Mouse (Mus musculus) adrenal gland, postnatal 25 days (tissue): ENCODE results near the gene Arhgap8. TPM values are rescaled to one million over a fixed set of nuclear protein-coding genes. Genes with fewer than 3 reads are reported as not detected.
"Not testable (repeated sequence)": the region's sequence is repeated elsewhere in the genome, so short reads cannot be mapped to it uniquely, and the experiment has no call there.

Experiments used
- DNase-seq: peaks from one replicate; pipeline ENCODE4 v3.0.0; 2021; ENCODE audit warnings: mixed read lengths
- total RNA-seq: library from RNA; stranded (reverse); gene quantifications from 2 replicates; pipeline ENCODE4 v1.2.3, GENCODE M21; 2021

Gene Arhgap8
- total RNA-seq, 1 experiment from 2014 or later, result 0.76 TPM

DNA sequence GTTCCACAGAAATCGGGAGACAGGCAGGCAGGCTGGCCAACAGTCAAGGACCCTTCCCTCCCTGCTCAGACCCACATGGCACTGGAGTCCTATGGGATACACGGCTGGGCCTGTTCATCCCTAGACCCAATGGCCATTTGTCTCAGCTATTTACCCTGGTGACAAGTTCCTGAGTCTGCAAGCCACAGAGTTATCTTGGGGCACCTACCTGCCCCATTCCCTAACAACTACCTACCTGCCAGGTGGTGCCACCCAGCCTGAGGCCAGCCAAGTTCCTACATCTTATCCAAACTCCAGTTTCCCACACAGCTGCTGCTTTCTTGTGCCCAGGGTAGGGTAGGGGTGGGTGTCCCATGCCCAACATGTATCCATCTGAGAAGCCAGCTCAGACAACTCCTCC, 21.7 kb upstream of the Arhgap8 start:
- DNase-seq, result no peak

DNA sequence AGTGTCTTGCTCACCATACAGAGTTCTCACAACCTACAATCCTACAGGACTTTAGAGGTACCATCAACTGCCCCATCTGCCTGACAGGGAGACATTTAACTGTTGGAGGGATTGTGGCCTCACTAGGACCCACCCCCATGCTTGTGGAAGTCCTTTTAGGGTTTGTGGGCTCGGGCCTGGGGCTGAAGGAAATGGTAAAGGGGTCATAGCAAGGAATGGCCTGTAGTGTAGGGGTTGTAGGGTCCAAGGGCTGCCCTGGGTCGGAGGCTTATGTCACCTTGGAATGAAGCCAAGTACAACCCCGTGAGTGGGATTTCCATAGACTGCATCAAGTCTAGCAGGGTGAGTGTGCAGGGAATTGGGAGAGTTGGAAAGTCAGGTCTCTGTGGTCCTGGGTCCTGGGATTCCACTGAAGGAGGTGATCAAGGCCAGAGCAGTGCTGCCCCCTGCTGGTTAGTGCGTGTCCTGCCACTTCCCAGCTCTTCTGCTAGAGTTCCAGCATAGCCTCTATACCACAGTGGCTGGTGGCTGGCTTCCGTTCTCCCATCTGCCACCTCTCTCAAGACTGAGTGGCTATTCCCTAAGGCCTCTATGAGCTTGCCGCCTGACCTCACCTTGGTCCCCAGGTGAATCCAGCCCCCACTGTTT, 19.6 kb upstream of the Arhgap8 start:
- DNase-seq, result peak; percentile 66

DNA sequence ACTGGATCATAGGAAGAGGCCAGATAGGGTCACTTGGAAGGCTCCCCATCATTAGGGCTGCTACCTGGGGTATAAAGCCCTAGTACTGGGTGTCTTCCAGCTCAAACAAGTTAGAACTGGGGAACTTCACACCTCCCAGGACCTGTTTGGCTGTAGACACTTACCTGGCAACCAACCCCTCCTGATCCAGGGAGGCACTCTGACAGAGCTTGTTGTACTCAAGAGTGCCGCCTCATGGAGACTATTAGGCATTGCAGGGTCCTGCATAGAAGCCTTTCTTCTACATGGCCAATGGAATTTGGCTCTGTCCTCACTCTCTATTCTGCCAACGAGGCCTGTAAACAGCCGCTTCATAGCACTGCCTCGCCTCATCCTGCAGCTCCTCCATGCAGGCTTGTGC, 17.9 kb upstream of the Arhgap8 start:
- peak; percentile 32 for DNase-seq

DNA sequence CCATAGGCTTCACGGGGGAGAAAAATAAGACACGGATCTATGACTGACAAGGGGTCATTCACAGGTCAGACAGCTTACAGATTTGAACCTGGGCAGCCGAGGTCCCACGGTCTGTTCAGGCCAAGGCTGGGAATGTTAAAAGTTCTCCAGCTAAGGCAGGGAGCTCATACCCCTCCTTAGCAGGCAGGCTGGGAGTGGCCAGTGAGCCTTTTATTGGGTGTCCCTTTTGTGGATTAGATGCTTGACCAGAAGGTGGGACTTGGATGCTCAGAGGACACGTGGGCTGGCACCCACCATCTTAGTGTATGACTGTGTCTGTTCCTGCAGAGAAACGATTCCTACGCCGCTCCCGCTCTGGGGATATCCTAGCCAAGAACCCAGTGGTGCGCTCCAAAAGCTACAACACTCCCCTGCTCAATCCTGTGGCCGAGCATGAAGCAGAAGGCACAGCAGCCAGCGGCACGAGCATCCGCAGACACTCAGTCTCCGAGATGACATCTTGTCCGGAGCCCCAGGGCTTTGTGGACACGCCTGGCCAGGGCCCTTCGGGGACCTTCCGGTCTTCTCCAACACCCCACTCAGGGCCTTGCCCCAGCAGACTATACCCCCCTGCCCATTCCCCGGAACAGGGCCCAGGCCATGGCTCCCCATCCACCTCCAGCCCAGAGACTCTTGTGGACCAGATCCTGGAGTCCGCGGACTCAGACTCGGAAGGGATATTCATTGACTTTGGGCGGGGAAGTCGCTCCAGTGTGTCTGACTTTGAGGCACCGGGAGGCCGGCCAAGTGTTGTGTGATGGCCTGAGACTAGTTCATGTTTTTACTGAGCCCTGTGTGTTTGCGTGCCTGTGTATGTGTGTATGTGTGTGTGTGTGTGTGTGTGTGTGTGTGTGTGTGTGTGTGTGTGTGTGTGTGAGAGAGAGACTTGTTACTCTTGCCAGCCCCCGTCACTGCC, 17.2 kb upstream of the Arhgap8 start:
- DNase-seq, result no peak

DNA sequence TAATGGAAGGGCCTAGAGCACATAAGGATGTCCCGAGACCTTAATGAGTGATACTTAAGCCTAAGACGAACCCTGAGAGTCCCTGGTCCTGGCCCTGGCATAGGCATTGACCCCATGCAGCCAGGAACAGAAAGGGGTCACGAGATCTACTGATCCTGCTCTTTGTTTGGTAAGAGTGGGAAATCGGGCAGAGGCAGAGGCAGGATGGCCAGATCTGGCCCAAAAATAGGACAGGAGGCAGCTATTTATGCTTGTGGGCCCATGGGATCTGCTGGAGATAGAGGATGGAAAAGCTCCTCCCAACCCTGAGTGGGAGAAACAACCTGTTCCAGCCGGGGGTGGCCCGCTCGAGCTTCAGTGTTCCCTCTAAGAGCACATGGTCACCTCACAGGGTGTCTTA, 15.9 kb upstream of the Arhgap8 start:
- no peak for DNase-seq

DNA sequence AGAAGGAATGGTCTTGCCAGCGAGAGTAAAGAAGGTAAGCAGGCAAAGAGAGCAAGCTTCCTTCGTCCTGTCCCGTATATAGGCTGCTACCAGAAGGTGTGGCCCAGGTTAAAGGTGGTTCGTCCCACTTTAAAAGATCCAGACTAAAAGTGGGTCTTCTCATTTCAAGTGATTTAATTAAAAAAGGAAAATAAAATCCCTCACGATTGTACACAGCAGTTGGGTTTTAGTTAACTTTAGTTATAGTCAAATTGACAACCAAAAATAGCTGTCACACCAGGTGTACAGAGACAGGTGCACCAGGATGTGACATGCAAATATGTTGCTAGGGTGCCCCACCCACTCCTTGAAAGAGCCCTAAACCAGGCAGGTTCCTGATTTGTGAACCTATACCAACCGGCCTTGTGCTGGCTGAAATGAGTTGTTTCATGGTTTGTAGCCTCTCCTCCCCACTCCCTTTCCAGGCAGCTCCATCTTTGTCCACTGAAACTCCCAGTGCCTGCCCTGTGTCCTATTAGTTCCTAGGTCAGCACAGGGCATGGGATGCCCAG, 14.4 kb upstream of the Arhgap8 start:
- no peak for DNase-seq

DNA sequence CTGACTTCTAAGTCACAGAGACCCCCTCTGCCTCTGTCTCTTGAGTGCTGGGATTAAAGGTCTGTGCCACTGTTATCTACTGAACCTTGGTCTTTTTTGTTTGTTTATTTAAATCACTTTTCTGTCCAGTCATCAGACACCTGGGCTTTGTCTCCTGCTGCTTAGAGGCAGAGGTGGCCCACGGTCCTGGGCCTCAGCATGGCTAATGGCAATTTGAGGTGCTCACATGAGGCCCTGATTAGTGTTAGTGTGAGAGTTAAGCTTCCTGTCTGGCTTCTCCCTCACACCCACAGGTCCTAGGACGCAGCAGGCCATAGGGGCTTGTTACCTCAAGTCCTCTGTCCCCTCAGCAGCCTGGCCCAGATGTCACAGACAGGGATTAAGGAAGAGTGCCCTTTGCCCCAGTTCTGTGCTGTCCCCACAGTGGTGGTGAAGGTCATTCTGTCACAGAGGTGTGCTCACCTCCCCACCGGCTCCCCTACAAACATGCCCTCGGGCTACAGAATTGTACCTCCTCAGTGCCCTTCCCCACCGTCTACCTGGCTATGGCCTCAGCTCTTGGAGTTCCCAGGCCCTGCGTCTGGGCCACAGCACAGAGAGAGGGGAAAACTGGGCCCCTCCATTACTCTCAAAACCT, 12.8 kb upstream of the Arhgap8 start:
- DNase-seq, result no peak

DNA sequence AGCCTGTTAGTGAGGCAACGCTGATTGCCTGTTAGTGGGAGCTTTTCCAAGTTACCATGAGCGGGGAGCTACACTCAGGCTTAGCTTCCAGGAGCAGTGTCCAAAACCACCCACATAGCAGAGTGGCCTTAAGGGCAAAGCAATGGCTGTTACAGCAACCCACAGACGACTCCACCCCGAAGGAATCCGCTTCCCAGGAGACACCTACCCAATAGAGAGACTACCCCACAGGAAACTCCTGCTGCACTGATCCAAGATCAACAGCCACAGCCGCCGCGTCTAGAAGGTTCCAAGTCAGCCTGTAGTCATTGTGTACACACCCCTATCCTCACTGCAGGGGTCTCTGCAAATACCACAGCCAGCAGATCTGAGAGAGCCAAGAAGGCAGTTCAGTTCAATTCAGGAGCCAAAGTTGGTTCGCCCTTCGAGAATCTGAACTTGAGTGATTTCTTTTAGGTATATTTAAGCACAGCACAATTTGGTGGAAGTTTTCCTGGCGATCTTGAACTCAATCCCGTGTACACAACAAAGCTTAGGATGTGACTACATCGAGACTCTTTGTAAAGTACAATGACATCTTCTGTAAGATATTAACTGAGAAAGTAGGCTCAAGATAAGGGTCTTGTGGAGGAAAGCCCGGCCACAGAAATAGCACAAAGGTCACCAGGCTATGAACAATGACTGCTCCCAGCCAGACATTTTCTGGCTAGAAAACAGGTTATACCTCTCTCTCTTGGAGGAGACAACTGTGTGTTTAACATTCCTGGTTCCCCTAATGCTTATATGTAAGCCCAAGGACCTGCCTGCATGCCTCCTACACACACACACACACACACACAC, 7.1 kb upstream of the Arhgap8 start:
- DNase-seq, result no peak

DNA sequence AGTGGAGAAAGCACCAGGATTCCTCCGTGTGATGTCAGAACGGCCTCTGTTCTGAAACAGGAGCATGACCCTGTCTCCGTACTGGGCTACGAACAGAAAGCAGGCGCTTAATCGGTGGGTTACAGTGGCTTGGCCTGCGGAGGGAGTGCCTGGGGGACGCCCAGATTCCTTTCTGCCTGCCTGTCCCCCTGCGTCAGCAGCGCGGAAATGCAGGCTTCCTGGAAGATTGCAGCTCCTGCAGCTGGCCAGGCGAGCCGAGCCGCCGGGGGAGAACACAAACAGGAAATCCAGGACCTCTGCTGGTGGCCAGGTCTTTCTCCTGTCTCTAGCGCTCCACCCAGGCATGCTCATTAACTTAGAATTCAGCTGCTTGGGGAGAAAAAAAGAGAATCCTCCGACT, 5.1 kb upstream of the Arhgap8 start:
- DNase-seq, result peak; percentile 72

DNA sequence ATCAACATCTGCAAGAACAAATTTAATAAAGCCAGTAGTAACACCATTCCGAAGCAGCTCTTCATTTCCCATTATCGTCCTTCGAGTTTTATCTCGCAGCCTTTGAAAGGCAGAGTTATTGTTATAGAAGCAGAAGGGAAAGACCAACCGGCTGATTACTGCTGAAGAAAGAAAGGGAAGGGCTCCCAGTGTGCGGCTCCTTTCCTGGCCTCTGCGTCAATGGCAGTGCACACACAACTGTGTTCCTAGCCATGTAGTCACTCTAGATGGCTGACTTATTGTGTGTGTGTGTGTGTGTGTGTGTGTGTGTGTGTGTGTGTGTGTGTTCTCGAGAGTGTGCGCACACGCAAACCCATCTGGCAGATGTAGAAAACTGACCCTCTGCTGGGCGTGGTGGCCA, 4.7 kb upstream of the Arhgap8 start:
- DNase-seq, result no peak

DNA sequence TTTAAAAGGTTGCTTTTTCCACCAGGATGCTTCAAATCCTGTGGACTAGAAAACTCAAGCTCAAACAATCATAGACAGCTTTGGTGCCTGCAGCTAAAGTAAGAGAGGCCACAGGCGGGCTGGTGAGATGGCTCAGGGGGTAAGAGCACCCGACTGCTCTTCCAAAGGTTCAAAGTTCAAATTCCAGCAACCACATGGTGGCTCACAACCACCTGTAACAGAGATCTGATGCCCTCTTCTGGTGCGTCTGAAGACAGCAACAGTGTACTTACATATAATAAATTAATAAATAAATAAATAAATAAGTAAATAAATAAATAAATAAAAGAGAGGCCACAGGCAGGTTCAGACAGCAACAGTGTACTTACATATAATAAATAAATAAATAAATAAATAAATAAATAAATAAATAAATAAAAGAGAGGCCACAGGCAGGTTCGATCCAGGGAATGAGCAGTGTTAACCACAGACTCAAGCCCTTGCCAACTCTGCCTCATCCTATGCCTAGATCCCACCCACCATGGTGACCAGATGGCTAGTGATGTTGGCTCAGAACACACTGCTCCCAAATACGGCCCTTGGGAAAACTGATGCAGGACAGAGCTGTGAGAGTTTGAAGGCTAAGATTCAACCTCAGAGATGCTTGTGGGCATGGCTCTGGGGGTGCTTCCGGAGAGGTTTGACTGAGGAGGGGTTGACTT, 2.1 kb upstream of the Arhgap8 start:
- not testable (repeated sequence) for DNase-seq

DNA sequence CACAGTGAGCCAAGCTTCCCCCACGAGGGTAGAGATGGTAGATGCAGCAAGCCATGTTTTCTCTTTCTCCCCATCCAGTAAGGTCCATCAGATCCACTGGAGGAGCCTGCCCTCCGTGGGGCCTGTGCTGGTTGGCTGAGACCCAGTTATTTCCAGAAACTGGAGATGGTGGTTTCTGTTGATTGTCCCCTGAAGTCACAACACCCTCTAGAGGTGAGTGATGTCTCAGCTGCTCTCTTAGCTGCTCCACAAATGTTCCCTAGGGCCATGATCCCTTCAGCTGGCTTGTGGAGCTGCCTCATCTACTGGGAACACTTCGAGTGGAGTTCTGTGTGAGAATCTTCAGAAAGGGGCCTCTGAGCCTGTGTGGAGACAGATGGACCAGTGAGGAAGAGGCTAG, 1.1 kb upstream of the Arhgap8 start:
- DNase-seq, result no peak

DNA sequence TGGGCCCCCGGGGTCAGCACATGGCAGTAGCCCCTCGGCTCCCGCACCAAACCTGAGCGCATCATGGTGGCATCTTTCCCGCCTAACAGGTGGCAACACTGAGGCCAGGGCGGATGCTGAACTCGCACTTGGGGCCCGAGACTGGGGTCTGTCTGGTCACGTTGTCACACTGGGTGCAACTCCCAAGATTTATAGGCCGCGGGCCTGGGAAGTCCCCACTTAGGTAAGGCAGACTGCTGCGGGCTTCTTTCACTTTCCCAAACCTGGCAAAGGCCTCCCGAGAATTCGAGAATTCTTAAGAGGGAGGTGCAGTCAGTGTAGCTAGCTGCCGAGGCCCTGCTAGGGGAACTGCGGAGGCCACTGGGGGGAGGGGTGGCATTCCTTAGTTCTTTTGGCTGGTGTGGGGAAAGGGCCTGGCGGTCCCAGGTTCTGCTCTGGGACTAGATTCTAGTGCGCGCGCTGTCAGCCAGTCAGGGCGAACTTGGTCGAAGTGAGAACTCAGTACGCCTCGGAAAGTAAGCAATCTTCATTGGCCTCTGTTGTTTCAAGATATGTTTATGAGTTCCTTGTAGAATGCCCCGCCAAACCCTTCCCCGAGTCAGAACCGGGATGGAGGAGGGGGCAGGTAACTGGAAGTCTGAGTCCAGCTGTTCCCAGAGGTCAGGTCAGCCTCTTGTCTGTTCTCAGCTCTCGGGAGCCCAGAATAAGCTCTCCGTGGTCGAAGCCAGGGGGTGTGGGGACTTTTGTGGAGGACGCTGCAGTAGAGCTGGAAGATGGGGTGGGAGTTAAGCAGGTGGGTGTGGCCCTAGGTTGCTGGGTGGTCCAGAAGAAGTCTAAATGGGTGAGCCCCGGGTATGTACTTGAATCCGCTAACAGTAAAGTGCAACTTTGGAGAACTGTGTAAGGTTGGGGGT, 696 bp downstream of the Arhgap8 start:
- DNase-seq, result no peak

DNA sequence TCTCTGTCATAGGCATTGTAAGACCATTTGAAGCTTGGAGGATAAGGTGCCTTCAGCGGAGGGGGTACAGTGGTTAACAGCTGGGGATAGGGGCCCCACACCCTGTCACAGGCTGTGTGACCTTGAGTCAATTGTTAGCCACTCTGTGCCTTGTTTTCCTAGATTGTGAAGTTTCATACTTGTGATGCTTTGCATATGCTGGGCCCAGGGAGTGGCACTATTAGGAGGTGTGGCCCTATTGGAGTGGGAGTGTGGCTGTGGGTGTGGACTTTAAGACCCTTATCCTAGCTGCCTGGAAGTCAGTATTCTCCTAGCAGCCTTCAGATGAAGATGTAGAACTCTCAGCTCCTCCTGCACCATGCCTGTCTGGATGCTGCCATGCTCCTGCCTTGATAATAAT, 3.8 kb downstream of the Arhgap8 start:
- DNase-seq, result not testable (repeated sequence)

DNA sequence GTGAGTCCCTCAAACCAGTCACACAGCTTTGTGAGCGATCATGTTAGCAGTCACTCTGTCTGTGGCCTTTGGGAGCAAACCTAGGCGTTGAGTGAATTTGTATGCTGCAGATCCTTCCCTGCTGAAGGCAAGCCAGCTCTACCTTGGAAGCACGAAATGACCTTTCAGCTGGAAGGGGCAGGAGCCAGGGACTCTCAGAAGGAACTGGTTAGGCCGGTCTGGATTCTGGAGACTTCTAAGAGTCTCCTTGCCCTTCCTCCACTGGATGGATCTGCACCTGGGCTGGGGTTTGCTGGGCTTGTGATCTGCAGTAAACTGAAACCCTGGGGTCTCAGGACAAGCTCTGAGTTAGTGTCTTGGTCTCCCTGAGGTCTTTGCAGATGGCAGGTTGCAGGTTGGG, 4.3 kb downstream of the Arhgap8 start:
- no peak for DNase-seq

DNA sequence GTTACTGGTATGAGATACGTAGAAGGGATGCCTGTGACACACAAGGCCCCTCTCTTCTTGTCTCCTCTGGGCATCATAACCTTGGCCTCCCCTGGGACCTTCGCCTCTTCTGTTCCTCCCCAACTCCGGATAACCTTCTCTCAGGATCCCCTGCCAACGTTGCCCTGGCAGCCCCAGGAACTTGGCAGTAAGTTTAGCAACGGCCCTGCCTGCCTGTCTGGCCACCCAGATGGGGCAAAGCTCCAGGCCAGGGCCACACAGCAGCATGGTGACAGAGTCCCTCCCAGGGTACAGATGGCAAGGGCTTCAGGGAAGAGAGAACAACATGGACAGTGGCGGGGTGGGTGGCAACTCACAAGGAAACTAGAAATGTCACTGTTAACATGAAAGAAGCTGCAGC, 9.8 kb downstream of the Arhgap8 start:
- peak; percentile 49 for DNase-seq

DNA sequence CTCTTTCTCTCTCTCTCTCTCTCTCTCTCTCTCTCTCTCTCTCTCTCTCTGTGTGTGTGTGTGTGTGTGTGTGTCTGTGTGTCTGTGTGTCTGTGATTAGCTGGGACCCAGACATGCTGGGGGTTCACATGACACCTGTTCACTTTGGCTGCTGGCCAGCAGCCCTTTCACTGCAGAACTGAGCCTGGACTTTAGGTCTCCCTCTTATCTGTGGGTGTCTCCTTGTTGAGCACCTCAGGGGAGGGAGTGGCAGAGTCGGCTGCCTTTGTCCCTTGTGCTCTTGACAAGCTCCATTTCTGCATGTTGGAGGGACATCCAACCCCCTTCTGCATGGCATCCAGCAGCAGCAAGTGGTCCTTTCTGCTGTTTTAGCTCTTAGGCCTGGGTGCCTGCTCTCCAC, 11.0 kb downstream of the Arhgap8 start:
- no peak for DNase-seq

DNA sequence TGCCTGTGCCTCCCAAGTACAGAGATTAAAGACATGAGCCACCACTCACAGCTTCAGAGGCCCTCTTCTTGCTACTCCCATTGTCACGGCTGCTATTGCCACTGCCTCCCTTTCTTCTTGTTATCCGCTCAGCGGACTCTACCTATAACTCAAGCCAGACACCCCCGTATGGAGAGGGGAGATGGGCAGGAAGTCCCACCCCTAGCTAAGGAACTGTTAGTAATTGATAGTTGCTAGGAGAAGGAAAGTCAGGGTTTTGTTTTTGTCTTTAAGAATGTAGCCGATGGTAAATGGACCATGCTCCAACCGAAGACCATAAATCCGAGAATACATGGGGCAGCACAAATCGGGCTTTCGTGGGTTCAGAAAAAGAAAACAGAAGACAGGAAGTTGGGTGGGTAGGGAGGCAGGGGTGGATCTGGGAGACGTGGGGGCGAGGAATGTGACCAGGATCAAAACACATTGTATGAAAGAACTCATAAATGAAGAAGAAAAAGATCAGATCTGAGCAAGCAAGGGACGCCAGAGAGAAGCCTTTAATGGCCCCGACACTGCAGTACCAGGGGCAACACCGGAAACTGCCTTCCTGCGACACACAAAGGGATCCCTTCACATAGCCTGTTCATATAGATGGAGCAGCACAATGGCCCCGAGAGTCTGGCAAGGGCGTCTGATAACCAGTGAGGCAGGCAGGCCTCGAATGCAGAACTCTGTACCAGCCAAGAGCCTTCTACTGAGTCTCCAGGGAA, 12.0 kb downstream of the Arhgap8 start:
- DNase-seq, result no peak

DNA sequence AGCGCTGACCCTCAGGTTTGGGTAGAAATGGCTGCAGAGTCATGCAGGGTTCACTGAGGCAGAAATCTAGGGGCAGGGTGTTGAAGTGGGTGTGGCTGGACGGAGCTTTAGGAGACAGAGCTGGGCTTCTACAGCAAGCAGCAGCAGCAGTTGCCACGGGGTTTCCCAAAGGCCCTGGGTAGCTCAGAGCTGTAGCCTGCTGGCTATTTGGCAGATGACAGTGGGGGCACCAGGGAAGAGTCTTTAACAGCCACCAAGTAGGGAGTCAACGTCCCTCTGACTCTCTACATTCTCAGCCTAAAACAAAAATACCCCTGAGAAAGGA, 12.5 kb downstream of the Arhgap8 start:
- no peak for DNase-seq
